Mouse (Mus musculus): Measurements from ENCODE around the gene Anp32a.

- TF ChIP-seq CTCF (IDR thresholded peaks at IDR 0.05; ENCODE audit: low read depth) (no peak), EP300 (IDR thresholded peaks at IDR 0.05; ENCODE audit: low read depth) (no peak)
Observed at GRCm38 (mm10) chr9:62296891-62297290, 44.2 kb upstream of the Anp32a start.

Data from heart, postnatal 0 days (tissue).